Mouse (Mus musculus): ENCODE data around the gene Scgb1a1.
A peak's percentile ranks its signal among the peaks of the same experiment; 100 is the strongest.

The Scgb1a1 gene

DNA sequence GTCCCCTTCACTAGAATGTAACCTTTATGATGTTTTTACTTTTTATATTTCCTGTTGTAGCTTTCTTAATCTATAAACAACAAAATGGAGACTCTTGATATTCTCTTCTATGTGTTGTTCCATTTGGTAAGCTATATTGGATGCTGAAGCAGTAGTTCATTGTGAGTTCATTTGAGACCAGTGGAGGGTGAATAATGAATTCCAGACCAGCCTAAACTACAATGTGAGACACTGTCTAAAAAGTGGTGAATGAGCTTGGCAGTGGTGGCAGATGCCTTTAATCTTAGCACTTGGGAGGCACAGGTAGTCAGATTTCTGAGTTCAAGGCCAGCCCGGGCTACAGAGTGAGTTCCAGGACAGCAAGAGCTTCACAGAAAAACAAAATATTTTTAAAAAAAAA is 44.6 kb downstream of the Scgb1a1 start:
- DNase-seq (ENCODE audit: low read depth, low spot score), result no peak

DNA sequence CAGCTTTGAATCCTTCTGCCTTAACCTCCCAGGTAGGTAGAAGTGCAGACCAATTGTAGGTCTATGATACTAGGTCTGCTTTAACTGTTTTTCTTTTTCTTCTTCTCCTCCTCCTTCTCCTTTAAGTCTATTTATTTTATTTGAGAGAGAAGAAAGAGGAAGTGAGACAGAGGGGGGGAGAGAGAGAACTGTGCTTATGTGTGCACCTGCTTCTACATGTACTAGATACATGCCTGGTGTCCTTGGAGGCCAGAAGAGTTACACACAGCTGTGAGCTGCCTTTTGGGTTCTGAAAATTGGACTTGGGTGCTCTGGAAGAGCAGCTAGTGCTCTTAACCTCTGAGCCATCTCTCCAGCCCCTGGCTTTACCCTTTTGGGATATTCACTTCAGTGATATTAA is 46.7 kb downstream of the Scgb1a1 start:
- peak; percentile 33 for DNase-seq (ENCODE audit: low read depth, low spot score)

DNA sequence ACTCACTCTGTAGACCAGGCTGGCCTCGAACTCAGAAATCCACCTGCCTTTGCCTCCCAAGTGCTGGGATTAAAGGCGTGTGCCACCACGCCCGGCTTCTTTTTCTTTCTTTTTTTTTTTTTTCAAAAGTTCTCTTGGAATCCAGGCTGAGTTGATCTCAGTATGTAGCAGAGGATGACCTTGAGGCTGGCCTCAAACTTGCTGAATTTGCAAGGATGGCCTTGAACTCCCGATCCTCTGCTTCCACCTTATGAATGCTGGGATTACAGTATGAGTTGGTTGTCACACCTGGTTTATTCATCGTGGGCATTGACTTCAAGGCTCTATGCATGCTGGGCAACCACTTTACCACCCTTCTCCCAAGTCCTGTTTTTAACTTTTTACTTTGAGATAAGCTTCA is 47.1 kb downstream of the Scgb1a1 start:
- DNase-seq (ENCODE audit: low read depth, low spot score), result no peak

DNA sequence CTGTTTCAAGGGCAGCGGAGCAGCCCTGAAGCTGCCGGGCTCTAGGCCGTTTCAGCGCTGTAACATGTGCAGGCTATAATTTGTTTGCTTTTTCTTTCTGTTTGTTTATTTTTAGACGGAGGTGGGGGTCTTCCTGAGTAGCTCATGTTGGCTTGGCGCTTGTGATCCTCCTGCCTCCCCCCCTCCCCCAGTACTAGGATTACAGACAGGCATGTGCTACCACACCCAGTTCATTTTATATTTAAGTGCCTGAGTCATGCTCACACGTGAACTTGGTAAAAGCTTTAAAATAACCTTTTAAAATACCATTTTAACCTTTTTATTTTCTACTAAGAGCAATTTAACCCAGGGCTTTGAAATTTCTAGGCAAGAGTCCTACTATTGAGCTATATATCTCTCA is 47.8 kb downstream of the Scgb1a1 start:
- no peak for DNase-seq (ENCODE audit: low read depth, low spot score)

DNA sequence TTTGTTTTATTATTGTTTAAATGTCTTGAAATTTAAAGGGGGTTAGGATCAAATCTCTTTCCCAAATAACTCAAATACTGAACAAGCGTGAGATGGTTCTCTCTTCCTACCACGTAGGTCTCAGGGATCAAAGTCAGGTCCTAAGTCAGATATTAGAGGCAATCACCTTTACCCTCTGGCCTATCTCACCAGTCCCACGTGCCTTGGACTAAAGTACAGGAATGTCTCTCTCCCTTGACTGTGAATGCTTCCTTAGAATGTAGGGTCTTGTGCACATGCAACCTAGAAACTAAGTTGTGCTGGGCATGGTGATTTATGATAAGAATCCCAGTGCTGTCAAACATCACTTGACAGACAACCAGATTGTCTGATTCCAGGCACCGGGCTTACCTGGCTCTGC is 48.5 kb downstream of the Scgb1a1 start:
- no peak for DNase-seq (ENCODE audit: low read depth, low spot score)

DNA sequence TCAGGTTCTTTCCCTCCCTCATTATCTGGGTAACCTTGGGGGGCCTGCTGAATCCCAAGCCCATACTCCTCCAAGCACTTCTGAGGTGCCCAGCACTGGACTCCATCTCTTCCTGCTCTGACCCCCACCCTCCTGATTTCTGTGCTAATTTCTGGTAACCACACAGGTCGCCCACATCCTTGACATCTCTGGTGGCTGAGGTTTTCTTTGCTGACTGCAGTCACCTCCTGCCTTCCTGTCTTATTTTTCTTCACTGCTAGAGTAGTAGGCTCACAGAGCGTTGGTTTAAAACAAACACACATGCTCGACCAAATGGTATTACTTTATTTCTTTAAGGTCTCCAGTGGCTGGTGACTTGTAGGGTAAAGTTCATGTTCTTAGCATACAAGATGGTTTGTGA is 49.6 kb downstream of the Scgb1a1 start:
- DNase-seq (ENCODE audit: low read depth, low spot score), result peak; percentile 73

DNA sequence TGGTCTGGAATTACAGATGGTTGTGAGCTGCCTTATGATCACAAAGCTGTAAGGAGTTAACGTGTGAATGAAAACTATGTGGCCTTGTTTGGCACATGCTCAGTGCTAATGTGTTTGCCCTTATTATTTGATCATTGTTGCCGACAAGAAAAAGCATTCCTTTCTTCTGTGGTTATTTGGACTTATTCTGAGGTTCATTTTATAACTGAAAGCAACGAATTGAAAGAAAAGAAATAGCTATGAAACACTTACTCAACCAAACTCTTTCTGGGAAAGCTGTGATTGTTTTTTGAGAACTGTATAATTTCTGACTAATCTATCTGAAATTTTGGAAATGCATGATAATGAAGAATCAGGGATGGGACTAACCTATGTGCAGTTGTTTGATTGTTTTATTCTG is 52.7 kb downstream of the Scgb1a1 start:
- DNase-seq (ENCODE audit: low read depth, low spot score), result no peak

DNA sequence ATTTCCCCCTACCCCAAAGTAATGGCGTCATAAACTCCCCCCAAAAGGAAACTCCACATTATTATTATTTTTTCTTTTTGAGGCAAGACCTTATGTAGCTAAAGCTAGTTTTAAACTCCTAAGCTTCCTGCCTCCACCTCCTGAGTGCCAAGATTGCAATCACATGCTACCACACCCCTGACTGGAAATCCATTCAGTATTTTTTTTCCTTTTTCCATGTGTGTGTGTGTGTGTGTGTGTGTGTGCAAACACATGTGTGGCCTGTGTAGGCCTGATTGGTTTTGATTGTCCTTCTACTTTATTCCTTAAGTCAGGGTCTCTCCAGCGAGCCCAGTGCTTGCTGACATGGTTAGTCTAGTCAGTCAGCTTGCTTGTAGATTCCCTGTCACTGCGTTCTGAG is 53.3 kb downstream of the Scgb1a1 start:
- no peak for DNase-seq (ENCODE audit: low read depth, low spot score)
